Mouse (Mus musculus) G1E (cell line): Measurements from ENCODE around the gene Clhc1. TPM values are rescaled to one million over a fixed set of nuclear protein-coding genes. Genes with fewer than 3 reads are reported as not detected.

Experiments
- ATAC-seq: 2 replicates; pipeline ENCODE4 v1.8.0; 2016; ENCODE audit warnings: mild to moderate bottlenecking; ENCODE audit not compliant: insufficient number of reproducible peaks, poor library complexity, low FRiP score, severe bottlenecking; ENCODE audit errors: extremely low read depth
- DNase-seq: peaks from one replicate; pipeline ENCODE4 v3.0.0; 2012; ENCODE audit warnings: low spot score
- H3K27me3 ChIP-seq: 2 replicates; pipeline ENCODE4 v1.6.1; 2012; ENCODE audit warnings: mild to moderate bottlenecking, low read length, inconsistent platforms; ENCODE audit not compliant: insufficient read depth
- H3K36me3 ChIP-seq: replicated peaks from 2 replicates; pipeline ENCODE3; 2012; ENCODE audit warnings: mild to moderate bottlenecking, inconsistent platforms
- H3K4me1 ChIP-seq: 2 replicates; pipeline ENCODE4 v1.6.1; 2012; ENCODE audit warnings: low read depth, low read length, inconsistent platforms, mixed read lengths; ENCODE audit not compliant: insufficient read depth
- H3K4me3 ChIP-seq: 2 replicates; pipeline ENCODE4 v1.5.1; 2012; ENCODE audit warnings: low read depth, mild to moderate bottlenecking, inconsistent platforms, low read length, moderate library complexity, mixed read lengths
- H3K9me3 ChIP-seq: replicated peaks from 2 replicates; pipeline ENCODE4 v1.6.1; 2012; ENCODE audit warnings: inconsistent platforms
- CTCF ChIP-seq: IDR thresholded peaks from 2 replicates; pipeline ENCODE4 v1.5.1; 2012; ENCODE audit warnings: low read depth, low read length, inconsistent platforms, mixed read lengths
- GATA1 ChIP-seq: IDR thresholded peaks from 2 replicates; pipeline ENCODE4 v1.6.1; 2012; ENCODE audit warnings: borderline replicate concordance, low read length, inconsistent platforms, mixed read lengths
- GATA2 ChIP-seq: IDR thresholded peaks from 2 replicates; pipeline ENCODE4 v1.6.1; 2012; ENCODE audit warnings: low read depth, low read length, inconsistent platforms, borderline replicate concordance
- POLR2AphosphoS5 ChIP-seq: IDR thresholded peaks from 2 replicates; pipeline ENCODE4 v1.6.1; 2012; ENCODE audit warnings: low read depth, low read length, inconsistent platforms; ENCODE audit not compliant: insufficient replicate concordance
- TAL1 ChIP-seq: conservative IDR thresholded peaks from 2 replicates; pipeline ENCODE4 v1.6.1; 2012; ENCODE audit warnings: low read depth, low read length, inconsistent platforms, mixed read lengths
- polyA plus RNA-seq: library from polyadenylated mRNA; stranded (reverse); fragments of >175 nt; gene quantifications from 2 replicates; pipeline ENCODE4 v1.2.3, GENCODE M21; 2012
- total RNA-seq, 2 experiments: library from RNA; stranded (forward) in 1 of 2; stranded (reverse) in 1 of 2; fragments of 200-1000 nt in 1 of 2; fragments of >200 nt in 1 of 2; fragmentation: Nextera tagmentation in 1 of 2; gene quantifications; 2 replicates each; pipeline ENCODE4 v1.2.3; 2014 to 2017

Clhc1 gene
- total and polyA plus RNA-seq, 3 experiments: 0.09 to 1.1 TPM; not detected in 1

GRCm38 (mm10) chr11:29603581-29603980 is 55.8 kb downstream of the Clhc1 start:
- H3K4me1 ChIP-seq: no peaks in the 10 kb centered on the region
- DNase-seq (no peak), ATAC-seq (no peak)
- no peak overlapping the region for H3K4me3 ChIP-seq
- H3K27me3 ChIP-seq: peaks cover 28% of the 10 kb centered on the region
- H3K36me3 ChIP-seq: no peaks in the 10 kb centered on the region
- H3K9me3 ChIP-seq: no peaks in the 10 kb centered on the region
- TF ChIP-seq GATA2: no peak
- TF ChIP-seq POLR2AphosphoS5: no peak
- no peak for TF ChIP-seq GATA1

DNA sequence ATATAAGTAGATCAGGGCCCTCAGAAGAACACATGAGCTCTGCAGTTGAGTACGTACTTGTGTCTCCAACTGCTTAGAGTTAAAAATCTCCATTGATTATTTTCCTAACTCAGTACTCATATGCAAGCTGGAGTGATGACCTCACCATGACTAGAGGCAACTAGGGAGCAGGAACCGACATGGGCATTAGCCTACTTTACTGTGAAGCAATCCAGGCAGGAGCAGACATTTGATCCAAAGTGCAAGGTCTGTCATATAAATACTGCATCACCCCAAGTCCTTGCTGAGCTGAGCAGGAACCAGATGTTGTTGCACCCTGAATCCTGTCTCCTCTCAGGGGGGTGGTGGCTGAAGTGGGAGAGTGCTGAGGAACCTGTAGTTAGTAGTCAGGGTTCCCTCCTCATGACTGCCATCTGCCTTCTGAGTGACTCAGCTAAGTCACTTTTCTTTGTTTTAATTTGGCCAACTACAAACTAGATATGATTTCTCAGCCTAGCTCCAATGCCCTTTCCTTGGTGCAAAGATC is 59.8 kb downstream of the Clhc1 start:
- no peak for ATAC-seq
- H3K9me3 ChIP-seq: no peaks in the 10 kb centered on the region
- TF ChIP-seq GATA2: no peak
- TF ChIP-seq POLR2AphosphoS5: no peak
- TF ChIP-seq TAL1: no peak
- no peak for TF ChIP-seq CTCF
- no peak for TF ChIP-seq GATA1
- no peak overlapping the region for H3K4me3 ChIP-seq
- no peaks in the 10 kb centered on the region for H3K36me3 ChIP-seq
- H3K27me3 ChIP-seq: peaks cover 38% of the 10 kb centered on the region
- peaks cover 4% of the 10 kb centered on the region; the same call in 1 of the 2 replicates for H3K4me1 ChIP-seq
- DNase-seq: no peak

GRCm38 (mm10) chr11:29609756-29610468 is 62.2 kb downstream of the Clhc1 start:
- Histone ChIP-seq H3K27me3 (peaks cover 48% of the 10 kb centered on the region), H3K4me1 (peaks cover 4% of the 10 kb centered on the region; the same call in 1 of the 2 replicates), H3K36me3 (no peaks in the 10 kb centered on the region), H3K9me3 (no peaks in the 10 kb centered on the region), H3K4me3 (no peak overlapping the region)
- ATAC-seq: no peak; the same call in 1 of the 2 replicates
- TF ChIP-seq CTCF (no peak), TAL1 (no peak), GATA2 (no peak), GATA1 (no peak), POLR2AphosphoS5 (no peak)
- no peak for DNase-seq

GRCm38 (mm10) chr11:29612007-29612406 is 64.3 kb downstream of the Clhc1 start:
- no peak for ATAC-seq
- peaks cover 4% of the 10 kb centered on the region; the same call in 1 of the 2 replicates for H3K4me1 ChIP-seq
- TF ChIP-seq CTCF (no peak), GATA1 (no peak), POLR2AphosphoS5 (no peak), GATA2 (no peak), TAL1 (no peak)

GRCm38 (mm10) chr11:29613185-29613735 is 65.5 kb downstream of the Clhc1 start:
- ATAC-seq (no peak), DNase-seq (no peak)
- Histone ChIP-seq H3K4me3 (no peak overlapping the region), H3K27me3 (peaks cover 31% of the 10 kb centered on the region; the same call in 1 of the 2 replicates), H3K4me1 (peaks cover 4% of the 10 kb centered on the region; the same call in 1 of the 2 replicates), H3K36me3 (no peaks in the 10 kb centered on the region), H3K9me3 (no peaks in the 10 kb centered on the region)
- TF ChIP-seq TAL1 (no peak), GATA2 (no peak), POLR2AphosphoS5 (no peak), CTCF (no peak), GATA1 (no peak)

More at GRCm38 (mm10) chr11:29612007-29612406, 64.3 kb downstream of the Clhc1 start:
- Histone ChIP-seq H3K36me3 (no peaks in the 10 kb centered on the region), H3K27me3 (peaks cover 33% of the 10 kb centered on the region; the same call in 1 of the 2 replicates), H3K4me3 (no peak overlapping the region), H3K9me3 (no peaks in the 10 kb centered on the region)
- DNase-seq: no peak

- Histone ChIP-seq H3K9me3 (no peaks in the 10 kb centered on the region), H3K36me3 (no peaks in the 10 kb centered on the region), H3K27me3 (peaks cover 22% of the 10 kb centered on the region; the same call in 1 of the 2 replicates), H3K4me3 (no peak overlapping the region), H3K4me1 (peaks cover 4% of the 10 kb centered on the region; the same call in 1 of the 2 replicates)
- TF ChIP-seq GATA2: no peak
- no peak for ATAC-seq
- no peak for DNase-seq
Observed at GRCm38 (mm10) chr11:29614217-29614924, 66.6 kb downstream of the Clhc1 start.
